Mouse (Mus musculus): ENCODE measurements around the gene Cdc42ep1.

DNA sequence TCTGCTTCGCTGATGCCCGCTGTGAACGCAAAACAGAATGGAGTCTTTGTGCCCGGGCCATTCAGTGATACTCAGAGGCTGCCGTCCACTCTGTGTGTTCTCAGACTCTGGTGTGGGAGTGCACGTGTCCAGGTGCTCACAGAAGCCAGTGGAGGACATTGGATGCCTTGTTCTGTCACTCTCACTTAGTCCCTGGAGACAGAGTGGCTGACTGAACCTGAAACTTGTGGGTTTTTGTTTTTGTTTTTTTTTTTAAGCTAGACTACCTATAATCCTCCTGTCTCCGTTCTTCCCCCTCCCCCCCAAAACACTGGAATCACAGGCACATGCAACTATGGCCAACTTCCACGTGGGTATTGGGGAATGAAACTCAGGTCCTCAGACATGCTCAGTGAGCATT lies 3.9 kb downstream of the Cdc42ep1 start:
- no peak for TF ChIP-seq CTCF (IDR thresholded peaks at IDR 0.05; ENCODE audit: low read depth)
- no peak for TF ChIP-seq EP300 (IDR thresholded peaks at IDR 0.05; ENCODE audit: low read depth)
